Mouse (Mus musculus): Measurements from ENCODE around the gene Nudcd3.

DNA sequence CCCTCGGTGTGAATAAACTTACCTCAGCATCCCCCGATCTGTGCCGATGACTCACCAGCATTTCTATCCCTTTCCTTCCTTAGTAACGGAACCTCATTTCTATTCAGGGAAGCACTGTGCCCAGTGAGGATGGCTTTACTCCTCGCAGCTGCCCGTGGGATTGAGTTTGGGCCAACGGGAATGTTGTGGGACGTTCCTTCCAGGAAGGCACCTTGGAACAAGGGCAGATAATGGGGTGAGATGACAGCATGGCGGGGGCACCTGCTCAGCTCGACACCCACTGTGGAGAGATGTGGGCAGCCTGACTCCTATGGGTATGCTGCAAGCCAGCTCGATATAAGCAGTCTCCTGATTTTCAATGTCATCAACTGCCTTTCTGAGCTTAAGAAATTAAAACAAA, 80.9 kb downstream of the Nudcd3 start:
- no peak for TF ChIP-seq POLR2A (IDR thresholded peaks at IDR 0.05; ENCODE audit: low read depth, low read length)
- TF ChIP-seq CTCF (IDR thresholded peaks at IDR 0.05; ENCODE audit: extremely low read depth, insufficient read depth, insufficient read length, insufficient replicate concordance): no peak
